Mouse (Mus musculus) embryonic facial prominence, embryonic 14.5 days (tissue): ENCODE measurements around the gene Rbbp4. TPM values are rescaled to one million over a fixed set of nuclear protein-coding genes. Genes with fewer than 3 reads are reported as not detected.
A peak's percentile ranks its signal among the peaks of the same experiment; 100 is the strongest.

ENCODE experiments used
- ATAC-seq: fragments of 200-750 bp; cut with Nextera tagmentation; 2 replicates; pipeline ENCODE4 v1.8.0; 2017; ENCODE audit warnings: low read depth, moderate number of reproducible peaks, moderate TSS enrichment
- DNase-seq: peaks from one replicate; pipeline ENCODE4 v3.0.0-alpha.2; 2015; ENCODE audit warnings: low spot score
- H3K27ac ChIP-seq: fragments of 300-500 bp; sonication (generic); replicated peaks from 2 replicates; pipeline ENCODE4 v1.5.1; 2014; ENCODE audit warnings: low read depth, mild to moderate bottlenecking, low read length, moderate library complexity
- H3K27me3 ChIP-seq: fragments of 300-500 bp; sonication (generic); replicated peaks from 2 replicates; pipeline ENCODE4 v1.6.1; 2014; ENCODE audit warnings: low read length; ENCODE audit not compliant: control insufficient read depth, insufficient read depth
- H3K36me3 ChIP-seq: fragments of 300-500 bp; sonication (generic); 2 replicates; pipeline ENCODE4 v1.6.1; 2014; ENCODE audit warnings: low read length, mixed read lengths; ENCODE audit not compliant: control insufficient read depth, insufficient read depth
- H3K4me1 ChIP-seq: fragments of 300-500 bp; sonication (generic); 2 replicates; pipeline ENCODE4 v1.6.1; 2014; ENCODE audit warnings: antibody characterized with exemption, low read length; ENCODE audit not compliant: control insufficient read depth, insufficient read depth
- H3K4me2 ChIP-seq: fragments of 300-500 bp; sonication (generic); 2 replicates; pipeline ENCODE4 v1.6.1; 2014; ENCODE audit warnings: low read depth, mild to moderate bottlenecking, low read length, moderate library complexity, mixed read lengths
- H3K4me3 ChIP-seq: fragments of 300-500 bp; sonication (generic); 2 replicates; pipeline ENCODE4 v1.5.1; 2014; ENCODE audit warnings: low read depth, mild to moderate bottlenecking, low read length
- H3K9ac ChIP-seq: fragments of 300-500 bp; sonication (generic); 2 replicates; pipeline ENCODE4 v1.6.1; 2014; ENCODE audit warnings: low read depth, mild to moderate bottlenecking, low read length, moderate library complexity, mixed read lengths
- H3K9me3 ChIP-seq: fragments of 300-500 bp; sonication (generic); 2 replicates; pipeline ENCODE4 v1.6.1; 2016; ENCODE audit warnings: low read length; ENCODE audit not compliant: control insufficient read depth
- WGBS: fragments of 180-500 bp; shearing (Covaris S2); extraction: QIAGEN DNeasy Blood & Tissue Kit; methylation state at CpG from one replicate; pipeline ENCODE4 v1.1.7; 2014; 5-methylcytosine and 5-hydroxymethylcytosine counted together
- polyA plus RNA-seq: library from polyadenylated mRNA; unstranded; fragments of >200 nt; fragmentation: Nextera tagmentation; extraction: Ambion mirVana; gene quantifications from 2 replicates; pipeline ENCODE4 v1.2.1, GENCODE M21; 2014

Rbbp4 gene
- polyA plus RNA-seq, 1 experiment from 2014 or later = 304 TPM

GRCm38 (mm10) chr4:129296066-129296465 lies 39.1 kb downstream of the Rbbp4 start:
- WGBS = 84% methylated on average over 7 of the region's 7 CpGs
- no peak overlapping the region for H3K4me2 ChIP-seq
- no peaks in the 10 kb centered on the region; the same call in 1 of the 2 replicates for H3K27me3 ChIP-seq
- H3K27ac ChIP-seq = no peak overlapping the region
- no peak for ATAC-seq
- H3K9me3 ChIP-seq = peaks cover 4% of the 10 kb centered on the region; the same call in 1 of the 2 replicates
- no peaks in the 10 kb centered on the region for H3K36me3 ChIP-seq
- H3K4me3 ChIP-seq = no peak overlapping the region
- no peak for DNase-seq
- H3K4me1 ChIP-seq = peaks cover 16% of the 10 kb centered on the region
- no peak overlapping the region for H3K9ac ChIP-seq

- Histone ChIP-seq H3K27me3 (no peaks in the 10 kb centered on the region; the same call in 1 of the 2 replicates), H3K4me3 (no peak overlapping the region), H3K9me3 (no peaks in the 10 kb centered on the region), H3K36me3 (no peaks in the 10 kb centered on the region), H3K27ac (no peak overlapping the region), H3K4me1 (peaks cover 16% of the 10 kb centered on the region), H3K4me2 (no peak overlapping the region), H3K9ac (no peak overlapping the region)
- 72% methylated on average over 2 of the region's 2 CpGs for WGBS
- ATAC-seq (no peak), DNase-seq (no peak)
Observed at GRCm38 (mm10) chr4:129295188-129295587, 40.0 kb downstream of the Rbbp4 start.

- Histone ChIP-seq H3K9me3 (no peaks in the 10 kb centered on the region), H3K4me1 (peaks cover 14% of the 10 kb centered on the region), H3K36me3 (no peaks in the 10 kb centered on the region), H3K4me2 (peak overlapping the region; percentile 41), H3K27ac (0 out of 2 replicates have a peak overlapping the region, but pooled peaks have one; percentile 3), H3K9ac (peak overlapping the region; percentile 48; the same call in 1 of the 2 replicates), H3K27me3 (no peaks in the 10 kb centered on the region; the same call in 1 of the 2 replicates), H3K4me3 (no peak overlapping the region)
- ATAC-seq (no peak), DNase-seq (no peak)
- 24% methylated on average over 16 of the region's 16 CpGs for WGBS
Observed at GRCm38 (mm10) chr4:129293702-129294101, 41.5 kb downstream of the Rbbp4 start.

GRCm38 (mm10) chr4:129292831-129293230 lies 42.3 kb downstream of the Rbbp4 start:
- Histone ChIP-seq H3K27me3 (no peaks in the 10 kb centered on the region; the same call in 1 of the 2 replicates), H3K4me1 (peaks cover 6% of the 10 kb centered on the region; the same call in 1 of the 2 replicates), H3K27ac (no peak overlapping the region), H3K4me2 (no peak overlapping the region), H3K36me3 (no peaks in the 10 kb centered on the region), H3K9ac (no peak overlapping the region), H3K4me3 (no peak overlapping the region), H3K9me3 (no peaks in the 10 kb centered on the region)
- no peak for ATAC-seq
- DNase-seq = no peak
- 57% methylated on average over 7 of the region's 7 CpGs for WGBS

DNA sequence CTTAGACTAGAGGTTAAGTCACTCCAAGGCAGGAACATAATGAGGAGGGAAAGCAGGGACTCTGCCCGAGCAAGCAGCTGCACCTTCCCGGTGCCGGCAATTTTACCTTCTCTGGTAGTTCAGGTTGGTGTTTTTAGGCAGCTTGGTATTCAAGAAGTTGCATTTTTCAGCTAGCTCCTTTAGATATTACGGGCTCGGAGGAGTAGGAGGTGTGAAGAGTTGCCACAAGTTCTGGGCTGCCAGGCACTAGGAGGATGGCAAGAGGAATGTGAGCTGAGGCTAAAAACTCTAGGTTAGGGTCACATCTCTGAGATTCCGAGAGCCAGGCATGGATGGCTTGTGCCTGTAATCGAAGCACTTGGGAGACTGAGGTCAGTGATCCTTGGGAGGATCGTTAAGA lies 45.5 kb downstream of the Rbbp4 start:
- peaks cover 17% of the 10 kb centered on the region; the same call in 1 of the 2 replicates for H3K27me3 ChIP-seq
- H3K9me3 ChIP-seq = no peaks in the 10 kb centered on the region
- no peak overlapping the region for H3K4me3 ChIP-seq
- 88% methylated on average over 8 of the region's 8 CpGs for WGBS
- no peaks in the 10 kb centered on the region for H3K36me3 ChIP-seq
- no peak overlapping the region for H3K27ac ChIP-seq
- DNase-seq (no peak), ATAC-seq (no peak)
- no peak overlapping the region for H3K4me2 ChIP-seq
- no peak overlapping the region for H3K9ac ChIP-seq
- peaks cover 16% of the 10 kb centered on the region; the same call in 1 of the 2 replicates for H3K4me1 ChIP-seq

- DNase-seq (peak; percentile 64), ATAC-seq (peak; percentile 45; the same call in 1 of the 2 replicates)
- no peaks in the 10 kb centered on the region for H3K36me3 ChIP-seq
- peak overlapping the region; percentile 99 for H3K4me2 ChIP-seq
- peaks cover 11% of the 10 kb centered on the region; the same call in 1 of the 2 replicates for H3K4me1 ChIP-seq
- WGBS = 24% methylated on average over 3 of the region's 3 CpGs
- H3K9ac ChIP-seq = peak overlapping the region; percentile 69; the same call in 1 of the 2 replicates
- H3K27ac ChIP-seq = peak overlapping the region; percentile 72; the same call in 1 of the 2 replicates
- H3K9me3 ChIP-seq = no peaks in the 10 kb centered on the region
- peaks cover 17% of the 10 kb centered on the region; the same call in 1 of the 2 replicates for H3K27me3 ChIP-seq
- H3K4me3 ChIP-seq = peak overlapping the region; percentile 53
Observed at GRCm38 (mm10) chr4:129288067-129288466, 47.1 kb downstream of the Rbbp4 start.

GRCm38 (mm10) chr4:129287472-129287981 lies 47.6 kb downstream of the Rbbp4 start, which contains the start of gene Sync:
Gene Sync (plus strand): TSS chr4:129287617.
- Histone ChIP-seq H3K9me3 (no peaks in the 10 kb centered on the region), H3K4me1 (peaks cover 10% of the 10 kb centered on the region; the same call in 1 of the 2 replicates), H3K4me3 (peak within 1 kb of the TSS; percentile 53), H3K4me2 (peak within 1 kb of the TSS; percentile 99), H3K36me3 (no peaks in the 10 kb centered on the region), H3K27me3 (peaks cover 17% of the 10 kb centered on the region; the same call in 1 of the 2 replicates), H3K27ac (peak within 1 kb of the TSS; percentile 72), H3K9ac (peak within 1 kb of the TSS; percentile 69)
- DNase-seq = peak; percentile 40
- peak; percentile 35 for ATAC-seq
- WGBS = 0% methylated on average over 11 of the region's 53 CpGs

- Histone ChIP-seq H3K36me3 (no peaks in the 10 kb centered on the region), H3K4me3 (peak overlapping the region; percentile 53), H3K9me3 (no peaks in the 10 kb centered on the region), H3K9ac (peak overlapping the region; percentile 69), H3K4me2 (peak overlapping the region; percentile 99), H3K27me3 (peaks cover 17% of the 10 kb centered on the region; the same call in 1 of the 2 replicates), H3K4me1 (peaks cover 10% of the 10 kb centered on the region; the same call in 1 of the 2 replicates), H3K27ac (peak overlapping the region; percentile 40; the same call in 1 of the 2 replicates)
- under 1% methylated on average over 19 of the region's 28 CpGs for WGBS
- ATAC-seq (peak; percentile 53), DNase-seq (peak; percentile 71)
Observed at GRCm38 (mm10) chr4:129286683-129287471, 48.3 kb downstream of the Rbbp4 start.
